8 mouse cellular contexts compared by ENCODE assay signal in genomic region chr10:128900698-128901097, GRCm38 (mm10). TPM values are rescaled to one million over a fixed set of nuclear protein-coding genes. Genes with fewer than 3 reads are reported as not detected.
DNase-seq lines count a peak whose midpoint lies in the region; ATAC-seq and TF ChIP-seq lines count a peak whose summit lies in the region.

Gene Cd63, plus strand, starts transcription at chr10:128900989.

- WGBS in lung, embryonic 14.5 days, result 68% methylated on average over 3 of the region's 3 CpGs
- 86% methylated on average over 3 of the region's 3 CpGs for WGBS in embryonic facial prominence, embryonic 10.5 days
- 89% methylated on average over 3 of the region's 3 CpGs for WGBS in heart, embryonic 10.5 days
- WGBS in midbrain, embryonic 15.5 days, result 83% methylated on average over 3 of the region's 3 CpGs

- no peak for TF ChIP-seq CTCF in lung, embryonic 14.5 days (IDR thresholded peaks at IDR 0.05; ENCODE audit: low read depth)

- no peaks in the 10 kb centered on the region for H3K9me3 ChIP-seq in lung, embryonic 14.5 days (ENCODE audit: low read depth, low read length)
- H3K9me3 ChIP-seq in embryonic facial prominence, embryonic 10.5 days, result no peaks in the 10 kb centered on the region
- no peaks in the 10 kb centered on the region for H3K9me3 ChIP-seq in heart, embryonic 10.5 days
- no peaks in the 10 kb centered on the region for H3K9me3 ChIP-seq in midbrain, embryonic 15.5 days

- no peak within 1 kb of the TSS for H3K4me3 ChIP-seq in lung, embryonic 14.5 days (ENCODE audit: low read depth, low read length)
- H3K4me3 ChIP-seq in embryonic facial prominence, embryonic 10.5 days, result no peak within 1 kb of the TSS
- H3K4me3 ChIP-seq in heart, embryonic 10.5 days, result no peak within 1 kb of the TSS
- no peak within 1 kb of the TSS for H3K4me3 ChIP-seq in midbrain, embryonic 15.5 days

- ATAC-seq in lung, embryonic 14.5 days (ENCODE audit: insufficient read depth), result no peak
- no peak for ATAC-seq in midbrain, embryonic 15.5 days (replicated peaks)

- 0 out of 2 replicates have a peak, but pooled peaks cover 5% of the 10 kb centered on the region for H3K27me3 ChIP-seq in lung, embryonic 14.5 days (ENCODE audit: insufficient read depth, low read length)
- H3K27me3 ChIP-seq in embryonic facial prominence, embryonic 10.5 days (replicated peaks; ENCODE audit: low read depth, poor library complexity, severe bottlenecking), result peaks cover 23% of the 10 kb centered on the region
- peaks cover 20% of the 10 kb centered on the region for H3K27me3 ChIP-seq in heart, embryonic 10.5 days (ENCODE audit: insufficient read depth, poor library complexity, severe bottlenecking)
- peaks cover 15% of the 10 kb centered on the region for H3K27me3 ChIP-seq in midbrain, embryonic 15.5 days (replicated peaks)

- no peak within 1 kb of the TSS for H3K9ac ChIP-seq in lung, embryonic 14.5 days
- no peak within 1 kb of the TSS for H3K9ac ChIP-seq in midbrain, embryonic 15.5 days

- 0 out of 2 replicates have a peak, but pooled peaks cover 5% of the 10 kb centered on the region for H3K4me1 ChIP-seq in lung, embryonic 14.5 days (ENCODE audit: insufficient read depth)
- H3K4me1 ChIP-seq in embryonic facial prominence, embryonic 10.5 days, result peaks cover 21% of the 10 kb centered on the region
- H3K4me1 ChIP-seq in heart, embryonic 10.5 days, result peaks cover 6% of the 10 kb centered on the region; the same call in 1 of the 2 replicates
- H3K4me1 ChIP-seq in midbrain, embryonic 15.5 days, result peaks cover 7% of the 10 kb centered on the region

- H3K36me3 ChIP-seq in lung, embryonic 14.5 days (ENCODE audit: insufficient read depth), result no peaks in the 10 kb centered on the region
- no peaks in the 10 kb centered on the region for H3K36me3 ChIP-seq in embryonic facial prominence, embryonic 10.5 days (replicated peaks)
- H3K36me3 ChIP-seq in heart, embryonic 10.5 days, result no peaks in the 10 kb centered on the region
- no peaks in the 10 kb centered on the region for H3K36me3 ChIP-seq in midbrain, embryonic 15.5 days (replicated peaks)

- DNase-seq in lung, embryonic 14.5 days, result no peak
- no peak for DNase-seq in lung, postnatal 25 days (ENCODE audit: low spot score)
- no peak for DNase-seq in embryonic facial prominence, embryonic 10.5 days (ENCODE audit: low spot score)
- DNase-seq in heart, embryonic 10.5 days (ENCODE audit: low spot score), result no peak
- DNase-seq in layer of hippocampus, postnatal 14 days (ENCODE audit: low spot score in 2 of 2), result no peak
- no peak for DNase-seq in cerebellum, postnatal 25 days
- DNase-seq in cerebellum, adult 9-11 months, result no peak

- no peak within 1 kb of the TSS for H3K27ac ChIP-seq in lung, embryonic 14.5 days (ENCODE audit: low read depth)
- H3K27ac ChIP-seq in embryonic facial prominence, embryonic 10.5 days (replicated peaks), result no peak within 1 kb of the TSS
- H3K27ac ChIP-seq in heart, embryonic 10.5 days, result no peak within 1 kb of the TSS
- H3K27ac ChIP-seq in midbrain, embryonic 15.5 days, result no peak within 1 kb of the TSS

- no peak within 1 kb of the TSS for H3K4me2 ChIP-seq in lung, embryonic 14.5 days
- no peak within 1 kb of the TSS for H3K4me2 ChIP-seq in midbrain, embryonic 15.5 days

RNA-seq across cellular contexts. Expression of gene Cd63, which starts in this region (rescaled TPM):
- polyA plus RNA-seq in lung, embryonic 14.5 days (2014; fragmentation: Nextera tagmentation; extraction: Ambion mirVana), result 458 and 459 TPM in 2 replicates
- polyA plus RNA-seq in embryonic facial prominence, embryonic 10.5 days (2016; fragmentation: Nextera tagmentation; extraction: Ambion mirVana), result 274 and 319 TPM in 2 replicates
- 313 and 322 TPM in 2 replicates for polyA plus RNA-seq in heart, embryonic 10.5 days (2016; fragmentation: Nextera tagmentation; extraction: Ambion mirVana)
- 10 to 100 TPM; 76.7 to 86.1 TPM for total RNA-seq in layer of hippocampus, postnatal 14 days (2021)
- polyA plus RNA-seq in midbrain, embryonic 15.5 days (2015; fragmentation: Nextera tagmentation; extraction: Ambion mirVana), result 154 and 184 TPM in 2 replicates
